Mouse (Mus musculus): ENCODE results near the gene Meig1.

- no peak for TF ChIP-seq CTCF (IDR thresholded peaks at IDR 0.05; ENCODE audit: insufficient read depth, low read depth, low read length)
- TF ChIP-seq POLR2A (IDR thresholded peaks at IDR 0.05; ENCODE audit: insufficient read depth, low read depth, low read length) = no peak
These were observed 35.2 kb downstream of the Meig1 start for GRCm38 (mm10) chr2:3387105-3387860.

All from olfactory bulb, adult 2 months (tissue).